Mouse (Mus musculus) megakaryocyte-erythroid progenitor cell, adult 5 weeks (primary cell): ENCODE measurements around the gene Zfp644. TPM values are rescaled to one million over a fixed set of nuclear protein-coding genes. Genes with fewer than 3 reads are reported as not detected.

Experiments
- polyA plus RNA-seq: library from polyadenylated mRNA; stranded (reverse); fragments of >175 nt; gene quantifications from 2 replicates; pipeline ENCODE4 v1.2.3, GENCODE M21; 2012

Gene Zfp644
- polyA plus RNA-seq = 14.7 and 16.8 TPM in 2 replicates

DNA sequence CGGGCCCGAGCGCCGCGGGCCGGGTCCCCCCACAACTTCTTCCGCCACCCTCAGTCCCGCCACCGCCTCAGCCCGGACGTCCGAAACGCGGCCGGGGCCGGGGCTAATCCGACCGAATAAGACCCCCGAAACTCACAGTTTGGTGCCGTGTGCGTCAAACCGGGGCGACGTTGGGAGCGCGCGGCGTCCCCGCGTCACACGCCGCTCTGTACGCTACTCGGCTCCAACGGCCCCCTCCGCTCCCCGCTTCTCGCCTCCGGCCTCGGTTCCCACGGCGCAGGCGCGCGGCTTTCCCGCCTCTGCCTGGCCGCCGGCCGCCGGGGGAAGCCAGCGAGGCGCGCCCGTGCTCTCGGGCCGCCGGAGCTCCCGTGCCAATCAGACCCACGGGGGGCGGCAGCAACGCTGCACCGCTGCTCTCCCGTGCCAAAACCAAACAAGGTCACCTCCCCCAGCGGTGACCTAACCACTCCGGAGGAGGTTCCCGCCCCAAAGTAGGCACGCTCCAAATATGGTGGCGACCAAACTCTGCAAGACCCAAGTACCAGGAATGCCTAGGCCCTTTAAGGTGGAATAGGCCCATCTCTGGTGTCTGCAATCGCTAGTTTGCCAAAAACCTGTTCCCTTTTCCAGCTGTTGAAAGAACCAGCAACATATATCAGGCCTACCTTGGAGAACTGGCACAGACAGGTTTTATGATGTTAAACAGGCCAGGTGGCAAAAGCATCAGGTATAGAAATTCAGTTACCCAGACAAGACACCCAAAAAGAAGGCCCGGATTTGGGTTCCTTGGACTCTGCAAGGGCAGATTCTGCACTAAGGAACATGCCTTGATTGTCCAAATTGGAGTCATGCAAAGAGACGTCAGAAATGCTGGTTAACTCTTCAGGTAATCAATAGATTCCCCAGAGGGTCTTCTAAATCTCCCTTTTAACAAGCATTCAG is at the start of gene Zfp644:
Gene Zfp644, minus strand, starts transcription at position 892 of the 942 bp plus-strand sequence.

DNA sequence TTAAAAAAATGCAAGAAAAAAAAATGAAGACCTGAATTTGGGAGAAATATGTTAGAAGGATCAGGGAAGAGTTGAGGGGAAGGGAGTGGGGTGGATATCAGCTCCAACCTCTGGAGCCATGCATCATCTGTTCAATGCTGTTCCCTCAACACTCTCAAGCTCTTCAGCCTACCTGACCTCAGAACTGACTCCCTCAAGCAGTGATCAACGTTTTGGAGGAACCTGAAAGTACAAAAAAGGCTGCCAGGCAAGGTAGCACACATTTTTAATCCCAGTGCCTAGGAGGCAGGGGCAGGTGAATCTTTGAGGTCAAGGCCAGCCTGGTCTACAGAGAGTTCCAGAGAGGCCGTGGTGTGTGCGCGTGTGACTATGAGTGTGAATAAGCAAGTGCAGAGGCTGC is 88.3 kb downstream of the Zfp644 start, which contains the start of gene Gm17304:
Gene Gm17304, plus strand, starts transcription at position 301 of the 400 bp plus-strand sequence.

Other genes with a start within 250 kb of the Zfp644 start
- not detected in 2 replicates for gene Barhl2, start 239.1 kb downstream of the Zfp644 start, polyA plus RNA-seq
- not detected in 2 replicates for gene Gm17304, start 88.2 kb downstream of the Zfp644 start, polyA plus RNA-seq
- 0.05 TPM in 1 of 2 replicates, not detected in the other for gene Hfm1, start 229.0 kb upstream of the Zfp644 start, polyA plus RNA-seq